Mouse (Mus musculus) colon, adult 2 months (tissue): ENCODE results near the gene Tle1. TPM values are rescaled to one million over a fixed set of nuclear protein-coding genes. Genes with fewer than 3 reads are reported as not detected.

Experiments
- polyA plus RNA-seq: library from polyadenylated mRNA; depleted of rRNA; stranded (reverse); fragments of >200 nt; gene quantifications from 2 replicates; pipeline ENCODE4 v1.2.3, GENCODE M21; 2012; rRNA removed

The Tle1 gene
- 34.4 and 37.1 TPM in 2 replicates for polyA plus RNA-seq

GRCm38 (mm10) chr4:72200559-72201409 lies at the start of gene Tle1:
Gene Tle1, minus strand, starts transcription at chr4:72200919.

